Mouse (Mus musculus) spleen, postnatal 36 days (tissue): Measurements from ENCODE around the gene Syde1.
"Not testable (repeated sequence)": the region's sequence is repeated elsewhere in the genome, so short reads cannot be mapped to it uniquely, and the experiment has no call there.

Source experiments
- DNase-seq, 2 experiments: peaks; one replicate each; pipeline ENCODE4 v3.0.0; 2022; ENCODE audit warnings: low spot score in 2 of 2, mixed read lengths in 1 of 2

Syde1 gene

DNA sequence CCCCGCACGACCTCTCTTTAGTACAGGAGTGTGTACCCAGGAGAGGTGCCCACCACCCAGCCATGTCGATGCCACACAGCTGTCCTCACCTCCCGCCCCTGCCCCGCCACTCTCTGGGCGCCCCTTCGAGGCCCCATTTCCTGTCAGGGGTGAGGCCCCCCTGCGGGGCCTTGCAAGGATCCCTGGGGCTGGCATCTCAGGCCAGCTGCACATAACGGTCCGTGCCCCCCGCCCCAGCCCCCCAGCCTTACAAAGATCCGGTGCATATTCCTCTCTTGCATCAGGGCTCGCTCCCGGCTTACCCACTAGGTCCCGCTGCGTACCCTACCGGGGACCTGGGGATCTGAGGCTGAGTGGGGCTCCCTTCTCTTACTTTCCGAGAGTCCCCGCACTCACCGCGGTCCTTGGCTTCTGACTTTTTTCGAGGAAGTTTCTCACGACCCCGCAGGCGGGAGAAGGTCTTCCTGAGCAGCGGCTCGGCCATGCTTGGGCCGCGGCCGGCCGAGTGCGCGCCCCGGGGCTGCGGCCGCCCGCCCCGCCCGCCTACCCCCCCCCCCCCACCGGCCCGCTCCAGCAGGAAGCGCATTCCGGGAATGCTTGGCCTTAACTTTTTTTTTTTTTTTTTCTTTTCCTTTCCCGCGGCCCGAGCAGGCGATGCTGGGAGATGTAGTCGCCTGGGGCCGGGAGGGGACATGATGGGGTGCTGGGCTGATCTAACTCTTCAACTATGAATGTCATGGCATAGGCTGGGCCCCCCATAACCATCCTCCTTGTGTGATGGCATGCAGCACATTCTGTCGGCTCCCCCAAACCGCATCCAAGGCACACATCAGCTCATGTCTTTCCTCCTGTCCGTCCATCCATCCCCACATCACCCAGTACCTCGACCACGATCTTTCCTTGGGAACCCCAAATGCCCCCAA, at the start of gene Syde1:
TSS of gene Syde1 (minus strand) at position 559 of the 923 bp plus-strand sequence.
- peak in 1 of 2 experiments; percentile 30 for DNase-seq

DNA sequence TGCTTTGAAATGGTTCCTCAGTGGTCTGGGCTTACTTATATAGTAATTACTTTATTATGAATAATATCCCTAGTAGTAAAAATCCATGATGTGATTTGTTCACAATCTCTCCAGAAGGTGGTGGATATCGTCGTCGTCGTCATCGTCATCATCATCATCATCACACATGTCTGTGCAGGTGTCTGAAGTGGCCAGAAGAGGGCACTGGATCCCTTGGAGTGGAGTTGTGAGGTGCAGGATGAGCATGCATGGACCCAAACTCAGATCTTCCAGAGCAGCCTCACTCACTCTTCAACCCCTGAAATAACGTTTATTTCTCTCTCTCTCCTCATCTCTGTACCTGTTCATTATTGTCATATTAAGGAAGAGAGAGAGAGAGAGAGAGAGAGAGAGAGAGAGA, 40.5 kb upstream of the Syde1 start:
- no peak for DNase-seq

DNA sequence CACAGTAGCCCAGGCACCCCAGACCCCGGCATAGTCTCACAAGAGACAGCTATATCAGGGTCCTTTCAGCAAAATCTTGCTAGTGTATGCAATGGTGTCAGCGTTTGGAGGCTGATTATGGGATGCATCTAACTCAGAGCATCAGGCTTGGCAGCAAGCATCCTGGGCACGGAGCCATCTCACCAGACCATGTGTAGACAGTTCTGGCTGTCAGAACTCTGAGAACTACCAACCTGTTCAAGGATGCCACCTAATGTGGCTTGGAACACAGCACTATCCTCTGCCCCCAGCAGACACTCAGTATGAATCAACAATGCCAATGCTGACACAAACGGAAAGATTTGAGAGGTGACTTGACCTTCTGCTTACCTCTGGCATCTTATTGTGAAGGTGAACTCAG, 38.4 kb upstream of the Syde1 start:
- no peak for DNase-seq

DNA sequence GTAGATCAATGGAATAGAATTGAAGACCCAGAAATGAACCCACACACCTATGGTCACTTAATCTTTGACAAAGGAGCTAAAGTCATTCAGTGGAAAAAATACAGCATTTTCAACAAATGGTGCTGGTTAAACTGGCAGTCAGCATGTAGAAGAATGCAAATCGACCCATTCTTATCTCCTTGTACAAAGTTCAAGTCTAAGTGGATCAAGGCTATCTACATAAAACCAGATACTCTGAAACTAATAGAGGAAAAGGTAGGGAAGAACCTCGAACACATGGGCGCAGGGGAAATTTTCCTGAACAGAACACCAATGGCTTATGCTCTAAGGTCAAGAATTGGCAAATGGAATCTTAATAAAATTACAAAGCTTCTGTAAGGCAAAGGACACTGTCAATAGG, 31.4 kb upstream of the Syde1 start:
- DNase-seq = not testable (repeated sequence)

DNA sequence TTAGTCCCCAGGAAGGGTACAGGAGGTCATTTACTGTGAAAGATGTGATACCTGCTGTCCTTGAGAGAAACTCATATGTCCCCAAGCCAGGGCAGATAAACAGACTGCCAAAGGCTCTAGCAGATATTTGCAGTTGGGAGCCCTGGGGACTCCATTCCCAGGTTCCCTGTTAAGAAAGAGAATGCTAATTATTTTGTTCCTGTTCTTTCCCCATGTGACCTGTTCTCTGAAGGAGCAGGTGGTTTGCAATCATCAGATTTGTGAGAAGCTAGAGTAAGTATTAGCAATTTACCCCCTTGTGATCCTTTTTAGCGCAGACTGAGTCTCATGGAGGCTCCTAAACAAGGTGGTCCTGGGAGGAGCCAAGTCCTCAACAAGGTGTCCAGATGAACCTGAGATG, 26.2 kb upstream of the Syde1 start, which contains the start of gene Olfr1357:
TSS of gene Olfr1357 (minus strand) at position 101 of the 400 bp plus-strand sequence.
- DNase-seq = no peak

GRCm38 (mm10) chr10:78607602-78608001, 15.8 kb upstream of the Syde1 start:
- no peak for DNase-seq

- peak in 1 of 2 experiments; percentile 20 for DNase-seq
These were observed 13.3 kb upstream of the Syde1 start for GRCm38 (mm10) chr10:78605080-78605479.

DNA sequence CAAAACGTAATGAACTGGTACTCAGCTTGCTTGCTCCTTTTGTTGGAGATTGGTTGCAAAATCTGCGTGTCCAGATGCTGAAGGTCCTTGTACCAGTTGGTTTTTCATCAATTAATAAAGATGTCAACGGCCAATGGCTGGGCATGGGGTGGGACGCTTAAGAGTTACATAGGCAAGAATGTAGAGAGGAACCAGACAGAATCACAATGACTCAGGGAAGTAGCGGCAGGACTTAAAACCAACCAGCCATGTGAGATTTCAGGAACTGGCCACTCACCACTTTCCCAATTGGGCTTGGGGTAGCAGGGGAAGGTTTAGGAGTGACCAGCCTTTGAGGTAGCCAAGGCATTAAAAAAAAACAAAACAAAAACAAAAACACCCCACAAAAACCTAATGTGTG, 8.1 kb upstream of the Syde1 start:
- no peak for DNase-seq

DNA sequence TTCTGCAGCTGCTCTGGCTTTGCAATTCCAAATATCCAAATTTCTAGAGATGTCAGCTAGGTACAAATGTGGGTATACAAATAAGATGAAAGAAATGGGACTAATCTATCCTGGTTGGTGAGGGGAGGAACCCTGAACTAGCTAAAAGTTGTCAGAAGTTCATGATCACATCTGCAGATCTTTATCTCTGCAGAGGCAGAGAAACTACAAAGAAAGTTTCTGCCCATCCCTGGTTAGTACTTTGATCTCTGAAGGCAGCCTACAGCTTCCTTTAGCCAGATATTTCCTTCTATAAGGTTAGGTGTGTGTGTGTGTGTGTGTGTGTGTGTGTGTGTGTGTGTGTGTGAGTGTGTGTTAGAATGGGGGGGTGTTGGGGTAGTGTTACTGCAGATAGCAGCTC, 2.8 kb upstream of the Syde1 start:
- DNase-seq = no peak

DNA sequence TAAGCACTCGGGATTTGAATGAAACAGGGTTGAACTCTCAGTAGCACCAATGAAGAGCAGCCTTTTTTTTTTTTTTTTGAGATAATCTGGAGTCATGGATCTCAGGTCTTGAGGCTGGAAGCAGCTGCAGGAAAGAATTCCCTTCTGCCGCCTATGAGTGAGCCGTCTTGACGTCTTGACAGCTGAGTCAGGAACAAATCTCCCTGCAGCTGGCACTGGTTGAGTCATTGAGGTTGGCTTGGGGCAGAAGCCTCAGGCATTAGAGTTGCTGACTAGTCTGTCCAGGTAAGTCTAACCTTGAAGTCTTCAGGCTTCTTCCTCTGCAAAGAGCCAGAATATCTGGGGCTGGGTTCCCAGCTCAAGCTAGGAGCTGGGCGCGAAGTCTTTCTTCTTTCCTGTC, 2.4 kb upstream of the Syde1 start:
- DNase-seq = no peak

- no peak for DNase-seq
These were observed 2.0 kb upstream of the Syde1 start for GRCm38 (mm10) chr10:78593736-78594135.

GRCm38 (mm10) chr10:78592856-78593379, 1.2 kb upstream of the Syde1 start:
- DNase-seq = no peak

DNA sequence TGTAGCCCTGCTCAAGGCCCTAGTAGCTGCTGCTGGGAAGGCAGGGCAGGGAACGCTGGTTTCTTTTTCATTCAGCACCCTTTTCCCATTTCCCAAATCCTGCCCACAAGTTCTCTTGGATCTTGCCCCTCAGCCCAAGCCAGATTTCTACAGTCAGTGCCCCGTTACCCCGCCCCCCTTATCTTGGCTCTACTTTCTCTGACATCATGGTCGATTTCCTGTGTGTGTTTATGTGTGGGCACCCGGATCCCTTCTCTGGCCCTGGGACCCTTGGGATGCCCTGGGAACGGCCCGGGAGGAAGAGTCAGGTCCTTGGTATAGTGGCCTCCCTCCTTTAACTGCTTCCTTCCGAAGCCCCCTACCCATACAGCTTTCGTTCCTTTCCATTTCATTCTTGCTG, 1.0 kb downstream of the Syde1 start:
- DNase-seq = peak in 1 of 2 experiments; percentile 11

- DNase-seq = no peak
These were observed 1.9 kb downstream of the Syde1 start for GRCm38 (mm10) chr10:78589901-78590300.

GRCm38 (mm10) chr10:78589291-78589690, 2.5 kb downstream of the Syde1 start:
- no peak for DNase-seq

- no peak for DNase-seq
These were observed 5.7 kb downstream of the Syde1 start for GRCm38 (mm10) chr10:78586026-78586425.

DNA sequence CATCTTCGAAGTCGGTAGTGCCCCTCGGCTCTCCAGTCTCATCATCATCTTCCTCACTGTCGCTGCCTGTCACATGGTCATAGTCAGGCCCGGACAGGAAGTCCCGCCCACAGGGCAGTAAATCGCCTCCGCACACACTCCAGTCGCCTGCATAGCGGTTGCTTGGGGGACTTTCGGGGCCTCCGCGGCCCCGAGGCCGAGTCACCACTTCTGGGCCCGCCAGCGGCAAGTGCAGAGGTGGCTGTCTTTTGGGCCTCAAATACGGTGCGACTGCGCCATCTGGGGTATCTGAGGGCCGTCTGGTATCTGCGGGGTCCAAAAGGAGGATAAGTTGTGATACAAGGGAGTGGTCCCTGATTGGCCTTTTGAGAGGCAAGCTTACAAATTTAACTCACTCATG, 6.2 kb downstream of the Syde1 start:
- no peak for DNase-seq

DNA sequence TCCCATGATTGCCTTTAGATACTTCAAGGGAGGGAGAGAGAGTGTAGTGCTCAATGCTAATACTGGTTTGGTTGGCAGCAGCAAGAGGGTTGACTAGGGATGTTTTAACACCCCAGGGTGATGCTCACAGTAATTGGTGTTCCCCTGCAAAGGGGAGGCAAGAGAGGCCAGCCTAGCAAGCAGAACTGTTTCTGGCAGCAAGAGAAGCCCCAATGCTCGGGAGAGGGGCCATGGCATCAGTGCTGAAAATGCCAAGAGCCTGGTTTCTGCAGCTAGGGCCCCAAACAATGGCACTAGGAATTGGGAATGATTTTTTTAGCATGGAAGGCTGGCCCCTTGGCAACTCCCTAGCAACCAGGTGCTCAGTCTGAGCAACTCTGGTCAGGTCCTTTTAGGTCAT, 6.8 kb downstream of the Syde1 start:
- DNase-seq = no peak

- DNase-seq = no peak
These were observed 7.8 kb downstream of the Syde1 start for GRCm38 (mm10) chr10:78583939-78584338.

GRCm38 (mm10) chr10:78583347-78583746, 8.4 kb downstream of the Syde1 start:
- no peak for DNase-seq

DNA sequence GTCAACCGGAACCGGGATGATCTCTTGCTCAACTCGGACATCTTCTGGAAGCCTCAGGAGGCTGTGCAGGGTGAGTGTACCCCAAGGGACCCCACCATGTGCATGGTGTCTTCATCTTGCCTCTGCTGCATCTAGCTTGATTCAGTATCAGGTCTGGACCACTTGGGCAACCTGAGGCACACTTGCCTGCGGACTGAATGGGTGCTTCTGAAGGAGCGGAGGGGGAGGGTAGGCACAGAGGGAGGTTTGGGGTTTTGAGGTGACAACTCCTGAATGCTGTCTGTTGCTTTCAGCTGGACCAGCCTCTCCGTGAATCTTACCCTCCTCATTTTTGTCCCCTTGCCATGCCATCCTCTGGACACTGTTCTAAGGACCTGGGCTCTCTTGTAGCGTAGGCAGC, 10.6 kb downstream of the Syde1 start:
- no peak for DNase-seq

DNA sequence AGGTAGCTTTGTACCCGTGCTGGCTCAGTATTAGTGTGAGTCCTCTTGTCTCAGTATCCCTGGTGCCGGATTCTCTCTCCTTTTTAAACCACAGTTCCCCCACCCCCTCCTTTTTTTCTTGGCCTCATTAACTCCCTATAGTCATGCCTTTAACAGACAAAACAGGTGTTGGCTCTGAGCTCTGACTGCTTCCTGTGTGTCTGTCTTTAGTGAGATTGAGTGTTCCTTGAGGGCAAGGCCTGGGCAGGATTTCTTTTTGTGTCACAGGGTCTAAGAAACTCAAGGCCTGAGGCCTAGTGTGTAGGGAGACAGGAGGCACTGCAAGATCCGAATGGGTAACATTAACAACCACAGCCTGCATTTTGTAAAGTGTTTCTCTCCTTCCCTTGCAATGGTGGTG, 13.6 kb downstream of the Syde1 start:
- DNase-seq = no peak
